Mouse (Mus musculus) gastrocnemius, postnatal 25 days (tissue): ENCODE data around the gene Krt75. TPM values are rescaled to one million over a fixed set of nuclear protein-coding genes. Genes with fewer than 3 reads are reported as not detected.
A peak's percentile ranks its signal among the peaks of the same experiment; 100 is the strongest.

ENCODE experiments used
- DNase-seq: peaks from one replicate; pipeline ENCODE4 v3.0.0; 2022
- long read RNA-seq, 2 experiments: library from polyadenylated mRNA; stranded (forward); transcript quantifications; one replicate each; pipeline ENCODE4 v2.0.0; 2021
- total RNA-seq, 2 experiments: library from RNA; stranded (reverse); gene quantifications; 1 replicate in 1 of 2; 2 replicates in 1 of 2; pipeline ENCODE4 v1.2.3; 2021

Gene Krt75
- not detected for total RNA-seq
- long read RNA-seq, experiment 1: 0 reads
- long read RNA-seq, experiment 2: 0 reads

- no peak for DNase-seq
These were observed at the start of gene Krt75 for GRCm38 (mm10) chr15:101573796-101574345. TSS of gene Krt75 (minus strand) at chr15:101573904.

GRCm38 (mm10) chr15:101599123-101599522, 25.4 kb upstream of the Krt75 start:
- no peak for DNase-seq

GRCm38 (mm10) chr15:101588216-101588615, 14.5 kb upstream of the Krt75 start:
- DNase-seq: no peak

GRCm38 (mm10) chr15:101584456-101584855, 10.8 kb upstream of the Krt75 start:
- DNase-seq: no peak

GRCm38 (mm10) chr15:101583211-101583965, 9.7 kb upstream of the Krt75 start:
- no peak for DNase-seq

GRCm38 (mm10) chr15:101581701-101582100, 8.0 kb upstream of the Krt75 start:
- DNase-seq: no peak

- no peak for DNase-seq
These were observed 1.8 kb upstream of the Krt75 start for GRCm38 (mm10) chr15:101575506-101575905.

GRCm38 (mm10) chr15:101567780-101568179, 5.9 kb downstream of the Krt75 start:
- DNase-seq: no peak

GRCm38 (mm10) chr15:101562850-101563249, 10.9 kb downstream of the Krt75 start, which contains the start of gene Krt90:
TSS of gene Krt90 (minus strand) at chr15:101562950.
- DNase-seq: no peak

- no peak for DNase-seq
These were observed 15.6 kb downstream of the Krt75 start for GRCm38 (mm10) chr15:101558034-101558646.

- peak; percentile 12 for DNase-seq
These were observed 20.5 kb downstream of the Krt75 start for GRCm38 (mm10) chr15:101553169-101553568.

- no peak for DNase-seq
These were observed 21.5 kb downstream of the Krt75 start for GRCm38 (mm10) chr15:101552188-101552587.

GRCm38 (mm10) chr15:101550567-101550966, 23.1 kb downstream of the Krt75 start, which contains the start of gene Krt82:
TSS of gene Krt82 (minus strand) at chr15:101550667.
- no peak for DNase-seq

- DNase-seq: no peak
These were observed 29.2 kb downstream of the Krt75 start for GRCm38 (mm10) chr15:101544478-101544877.

- no peak for DNase-seq
These were observed 31.2 kb downstream of the Krt75 start for GRCm38 (mm10) chr15:101542543-101542942.

- no peak for DNase-seq
These were observed 35.2 kb downstream of the Krt75 start for GRCm38 (mm10) chr15:101538580-101538900.

- DNase-seq: no peak
These were observed 35.7 kb downstream of the Krt75 start for GRCm38 (mm10) chr15:101537864-101538579.

- DNase-seq: no peak
These were observed 37.5 kb downstream of the Krt75 start for GRCm38 (mm10) chr15:101536054-101536850.

GRCm38 (mm10) chr15:101532720-101533119, 41.0 kb downstream of the Krt75 start, which contains the start of gene Krt84:
TSS of gene Krt84 (minus strand) at chr15:101532820.
- DNase-seq: no peak

- no peak for DNase-seq
These were observed 51.0 kb downstream of the Krt75 start for GRCm38 (mm10) chr15:101522556-101523232.

GRCm38 (mm10) chr15:101519792-101520191, 53.9 kb downstream of the Krt75 start:
- peak; percentile 53 for DNase-seq
